Mouse (Mus musculus): Measurements from ENCODE around the gene Plekhg6. TPM values are rescaled to one million over a fixed set of nuclear protein-coding genes. Genes with fewer than 3 reads are reported as not detected.

Gene Plekhg6
- polyA plus RNA-seq, 1 experiment, result 66.6 TPM

DNA sequence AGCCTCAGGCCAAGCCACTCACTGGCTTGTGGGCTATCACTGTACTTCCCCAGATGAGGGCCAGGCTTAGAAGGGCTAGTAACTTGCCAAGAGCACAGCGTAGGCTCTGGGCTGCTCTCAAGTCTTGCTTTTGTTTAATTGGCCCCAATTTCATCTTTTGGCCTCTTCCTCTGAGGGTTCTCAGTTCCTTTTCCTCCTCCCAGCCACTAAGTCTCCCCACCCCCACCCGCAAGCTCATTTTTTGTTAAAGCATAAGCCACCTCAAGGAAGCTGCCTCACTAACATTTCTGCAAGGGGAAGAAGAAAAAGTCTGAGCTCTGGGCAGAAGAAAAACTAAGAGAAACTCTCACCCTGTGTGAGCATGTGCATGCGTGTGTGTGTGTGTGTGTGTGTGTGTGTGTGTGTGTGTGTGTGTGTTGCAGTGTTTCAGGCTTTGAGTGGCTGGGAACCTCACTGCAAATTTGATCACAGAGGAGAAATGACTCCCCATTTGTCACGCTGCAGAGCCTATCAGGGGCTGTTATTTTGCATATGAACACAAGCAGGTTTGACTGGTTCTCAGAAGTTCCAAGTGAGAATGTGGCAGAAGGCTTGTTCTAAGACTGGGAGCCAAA is 12.7 kb downstream of the Plekhg6 start:
- TF ChIP-seq CTCF (IDR thresholded peaks at IDR 0.05; ENCODE audit: extremely low read depth, insufficient read length, insufficient replicate concordance, low read depth, low read length), result no peak
- no peak for TF ChIP-seq POLR2A (IDR thresholded peaks at IDR 0.05; ENCODE audit: low read depth, low read length)
- no peaks in the 10 kb centered on the region for H3K27me3 ChIP-seq (ENCODE audit: control insufficient read depth, insufficient read depth, low read length)
- no peak overlapping the region for H3K4me3 ChIP-seq (ENCODE audit: low read depth, low read length)
- peaks cover 30% of the 10 kb centered on the region for H3K4me1 ChIP-seq (ENCODE audit: control insufficient read depth, insufficient read depth, insufficient read length, low read length)
- H3K36me3 ChIP-seq (ENCODE audit: control insufficient read depth, insufficient read depth, low read length), result peaks cover 27% of the 10 kb centered on the region
- peak overlapping the region; percentile 27 for H3K27ac ChIP-seq (ENCODE audit: insufficient read depth, low read depth, low read length)
- 27% methylated on average over 4 of the region's 4 CpGs for WGBS

DNA sequence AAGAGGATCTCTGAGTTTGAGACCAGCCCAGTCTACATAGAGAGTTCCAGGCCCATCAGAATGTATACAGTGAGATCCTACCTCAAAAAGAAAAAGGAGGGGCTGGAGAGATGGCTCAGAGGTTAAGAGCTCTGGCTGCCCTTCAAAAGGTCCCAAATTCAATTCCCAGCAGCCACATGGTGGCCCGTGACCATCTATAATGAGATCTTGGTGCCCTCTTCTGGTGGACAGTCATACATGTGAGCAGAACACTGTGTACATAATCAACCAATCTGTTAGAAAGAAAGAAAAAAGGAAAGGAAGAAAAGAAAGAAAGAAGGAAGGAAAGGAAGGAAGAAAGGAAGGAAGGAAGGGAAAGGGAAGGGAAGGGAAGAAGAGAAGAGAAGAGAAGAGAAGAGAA is 14.5 kb downstream of the Plekhg6 start:
- peaks cover 31% of the 10 kb centered on the region for H3K36me3 ChIP-seq (ENCODE audit: control insufficient read depth, insufficient read depth, low read length)
- TF ChIP-seq POLR2A (IDR thresholded peaks at IDR 0.05; ENCODE audit: low read depth, low read length), result no peak
- TF ChIP-seq CTCF (IDR thresholded peaks at IDR 0.05; ENCODE audit: extremely low read depth, insufficient read length, insufficient replicate concordance, low read depth, low read length), result peak; percentile 27; the same call in 1 of the 2 replicates
- peaks cover 37% of the 10 kb centered on the region for H3K4me1 ChIP-seq (ENCODE audit: control insufficient read depth, insufficient read depth, insufficient read length, low read length)
- no peak overlapping the region for H3K4me3 ChIP-seq (ENCODE audit: low read depth, low read length)
- 68% methylated on average over 1 of the region's 1 CpGs for WGBS
- no peak overlapping the region for H3K27ac ChIP-seq (ENCODE audit: insufficient read depth, low read depth, low read length)
- no peaks in the 10 kb centered on the region for H3K27me3 ChIP-seq (ENCODE audit: control insufficient read depth, insufficient read depth, low read length)

DNA sequence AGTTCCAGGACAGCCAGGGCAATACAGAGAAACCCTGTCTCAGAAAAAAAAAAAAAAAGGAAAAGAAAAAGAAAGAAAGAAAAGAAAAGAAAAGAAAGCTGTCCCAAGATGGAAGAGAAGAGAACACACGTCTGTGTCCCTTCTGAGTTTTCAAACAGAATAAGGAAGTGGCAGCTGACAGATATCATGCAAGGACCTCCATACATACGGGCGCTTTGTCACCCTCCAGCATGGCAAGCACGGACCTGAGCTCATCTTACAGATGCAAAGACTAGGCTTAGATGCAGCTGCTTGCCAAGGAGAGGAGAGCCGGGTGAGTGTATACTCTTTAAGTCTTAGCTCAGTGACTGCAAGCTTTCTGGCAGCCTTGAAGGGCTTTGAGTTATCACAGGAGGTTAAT is 15.1 kb downstream of the Plekhg6 start:
- Histone ChIP-seq H3K4me1 (ENCODE audit: control insufficient read depth, insufficient read depth, insufficient read length, low read length) (peaks cover 34% of the 10 kb centered on the region), H3K27me3 (ENCODE audit: control insufficient read depth, insufficient read depth, low read length) (no peaks in the 10 kb centered on the region), H3K36me3 (ENCODE audit: control insufficient read depth, insufficient read depth, low read length) (peaks cover 35% of the 10 kb centered on the region), H3K27ac (ENCODE audit: insufficient read depth, low read depth, low read length) (no peak overlapping the region), H3K4me3 (ENCODE audit: low read depth, low read length) (no peak overlapping the region)
- no peak for TF ChIP-seq POLR2A (IDR thresholded peaks at IDR 0.05; ENCODE audit: low read depth, low read length)
- TF ChIP-seq CTCF (IDR thresholded peaks at IDR 0.05; ENCODE audit: extremely low read depth, insufficient read length, insufficient replicate concordance, low read depth, low read length), result no peak
- 83% methylated on average over 5 of the region's 5 CpGs for WGBS

DNA sequence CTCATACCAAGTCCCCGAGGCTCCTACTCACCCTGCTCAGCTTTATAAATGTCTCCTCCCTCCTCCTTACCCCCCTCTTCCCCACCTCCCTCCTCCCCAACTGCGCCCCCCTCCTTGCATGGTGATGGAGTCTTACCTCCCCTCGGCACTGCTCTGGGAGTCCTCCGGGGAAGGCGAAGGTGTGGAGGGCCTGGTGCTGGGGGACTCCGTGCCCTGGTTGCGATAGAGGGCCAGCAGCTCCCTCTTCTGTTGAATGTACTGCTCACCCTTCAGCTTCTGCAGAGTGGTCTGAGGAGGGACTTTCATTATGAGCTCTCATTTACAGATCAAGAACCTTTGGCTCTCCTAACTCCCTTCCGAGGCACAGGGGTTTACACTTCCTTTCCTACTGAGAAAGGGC is 16.1 kb downstream of the Plekhg6 start:
- Histone ChIP-seq H3K4me1 (ENCODE audit: control insufficient read depth, insufficient read depth, insufficient read length, low read length) (peaks cover 34% of the 10 kb centered on the region), H3K4me3 (ENCODE audit: low read depth, low read length) (no peak overlapping the region), H3K36me3 (ENCODE audit: control insufficient read depth, insufficient read depth, low read length) (peaks cover 45% of the 10 kb centered on the region), H3K27ac (ENCODE audit: insufficient read depth, low read depth, low read length) (no peak overlapping the region), H3K27me3 (ENCODE audit: control insufficient read depth, insufficient read depth, low read length) (no peaks in the 10 kb centered on the region)
- TF ChIP-seq POLR2A (IDR thresholded peaks at IDR 0.05; ENCODE audit: low read depth, low read length), result no peak
- TF ChIP-seq CTCF (IDR thresholded peaks at IDR 0.05; ENCODE audit: extremely low read depth, insufficient read length, insufficient replicate concordance, low read depth, low read length), result no peak
- 28% methylated on average over 7 of the region's 8 CpGs for WGBS

DNA sequence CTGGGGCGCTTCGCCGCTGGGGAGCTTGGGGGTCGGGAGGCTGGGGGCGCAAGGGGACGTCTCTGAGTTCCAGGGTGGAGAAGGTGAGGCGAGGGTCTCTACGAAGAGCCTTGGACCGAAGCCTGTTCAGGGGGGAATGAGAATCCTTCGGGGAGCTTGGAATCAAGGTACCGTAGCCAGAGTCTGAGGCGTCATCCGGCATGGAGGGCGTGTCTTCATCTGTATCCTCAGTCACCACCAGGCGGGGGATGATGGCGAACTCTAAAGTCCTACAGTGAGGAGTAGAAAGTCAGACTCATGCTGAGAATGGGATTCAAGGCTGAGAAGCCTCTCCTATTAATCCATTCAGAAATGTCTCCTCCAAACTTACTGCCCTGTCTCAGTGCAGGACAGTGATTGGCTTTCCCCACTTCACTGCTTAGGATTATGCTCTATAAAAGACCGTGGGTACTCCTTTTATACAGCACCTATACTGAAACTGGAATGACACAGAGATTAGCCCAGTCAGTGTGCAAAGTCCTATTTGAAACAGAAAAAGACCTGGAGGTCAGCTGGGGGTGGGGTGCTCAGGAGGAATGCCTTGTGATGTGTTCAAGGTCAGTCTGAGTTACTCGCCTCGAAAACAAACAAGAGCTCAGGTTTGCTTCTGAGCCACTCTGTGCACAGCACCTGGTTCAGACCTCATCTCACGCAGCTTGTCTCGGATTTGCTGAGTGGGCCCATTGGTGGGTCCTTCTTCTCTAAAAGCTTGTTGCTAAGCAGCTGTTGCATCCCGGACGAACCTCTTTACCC is 16.9 kb downstream of the Plekhg6 start:
- no peak for TF ChIP-seq POLR2A (IDR thresholded peaks at IDR 0.05; ENCODE audit: low read depth, low read length)
- no peak for TF ChIP-seq CTCF (IDR thresholded peaks at IDR 0.05; ENCODE audit: extremely low read depth, insufficient read length, insufficient replicate concordance, low read depth, low read length)
- Histone ChIP-seq H3K36me3 (ENCODE audit: control insufficient read depth, insufficient read depth, low read length) (peaks cover 52% of the 10 kb centered on the region), H3K27me3 (ENCODE audit: control insufficient read depth, insufficient read depth, low read length) (no peaks in the 10 kb centered on the region), H3K4me1 (ENCODE audit: control insufficient read depth, insufficient read depth, insufficient read length, low read length) (peaks cover 28% of the 10 kb centered on the region), H3K27ac (ENCODE audit: insufficient read depth, low read depth, low read length) (peak overlapping the region; percentile 64), H3K4me3 (ENCODE audit: low read depth, low read length) (no peak overlapping the region)
- 31% methylated on average over 23 of the region's 23 CpGs for WGBS

DNA sequence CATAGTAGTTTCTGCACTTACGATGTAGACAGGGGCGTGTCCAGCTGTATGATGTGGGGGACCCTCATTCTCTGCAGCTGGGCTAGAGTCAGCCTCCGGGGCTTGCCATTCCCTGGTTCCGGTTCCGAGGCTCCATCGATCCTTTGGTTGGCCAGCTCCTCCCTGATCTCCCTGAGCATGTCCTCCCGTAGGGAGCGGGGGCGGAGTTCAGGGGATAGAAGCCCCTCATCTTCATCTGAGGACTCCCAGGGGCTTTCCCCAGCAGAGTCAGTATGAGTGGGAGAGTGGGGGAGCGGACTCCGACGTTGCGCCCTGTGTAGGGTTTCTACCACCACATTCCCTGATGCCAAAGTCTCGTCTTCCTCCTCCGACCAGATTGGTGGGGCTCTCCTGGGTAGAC is 17.6 kb downstream of the Plekhg6 start:
- Histone ChIP-seq H3K4me3 (ENCODE audit: low read depth, low read length) (no peak overlapping the region), H3K27ac (ENCODE audit: insufficient read depth, low read depth, low read length) (0 out of 2 replicates have a peak overlapping the region, but pooled peaks have one; percentile 64), H3K4me1 (ENCODE audit: control insufficient read depth, insufficient read depth, insufficient read length, low read length) (peaks cover 23% of the 10 kb centered on the region), H3K36me3 (ENCODE audit: control insufficient read depth, insufficient read depth, low read length) (peaks cover 55% of the 10 kb centered on the region), H3K27me3 (ENCODE audit: control insufficient read depth, insufficient read depth, low read length) (no peaks in the 10 kb centered on the region)
- TF ChIP-seq CTCF (IDR thresholded peaks at IDR 0.05; ENCODE audit: extremely low read depth, insufficient read length, insufficient replicate concordance, low read depth, low read length) (no peak), POLR2A (IDR thresholded peaks at IDR 0.05; ENCODE audit: low read depth, low read length) (no peak)
- WGBS, result 65% methylated on average over 15 of the region's 15 CpGs
